Mouse (Mus musculus): ENCODE results near the gene Tmem129.
A peak's percentile ranks its signal among the peaks of the same experiment; 100 is the strongest.

The Tmem129 gene

GRCm38 (mm10) chr5:33635361-33635760 is 22.9 kb downstream of the Tmem129 start:
- no peak for DNase-seq

DNA sequence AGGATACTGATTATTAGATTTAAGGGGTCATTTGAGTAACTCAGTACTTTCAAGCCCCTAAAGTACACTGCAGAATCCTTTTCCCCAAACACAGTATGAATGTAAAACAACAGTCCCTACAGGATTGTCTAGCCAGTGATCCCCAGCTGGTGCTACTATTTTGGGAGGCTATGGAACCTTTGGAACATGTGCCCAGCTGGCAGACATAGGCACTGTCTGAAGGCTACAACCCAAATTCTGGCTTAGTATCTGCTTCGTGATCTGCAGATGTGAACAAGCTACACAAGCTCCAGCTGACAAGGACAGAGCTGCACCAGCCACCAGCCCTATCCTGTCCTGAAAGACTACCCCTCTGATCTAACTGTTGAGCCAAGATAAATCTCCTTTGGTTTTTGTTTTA is 25.7 kb downstream of the Tmem129 start:
- no peak for DNase-seq

DNA sequence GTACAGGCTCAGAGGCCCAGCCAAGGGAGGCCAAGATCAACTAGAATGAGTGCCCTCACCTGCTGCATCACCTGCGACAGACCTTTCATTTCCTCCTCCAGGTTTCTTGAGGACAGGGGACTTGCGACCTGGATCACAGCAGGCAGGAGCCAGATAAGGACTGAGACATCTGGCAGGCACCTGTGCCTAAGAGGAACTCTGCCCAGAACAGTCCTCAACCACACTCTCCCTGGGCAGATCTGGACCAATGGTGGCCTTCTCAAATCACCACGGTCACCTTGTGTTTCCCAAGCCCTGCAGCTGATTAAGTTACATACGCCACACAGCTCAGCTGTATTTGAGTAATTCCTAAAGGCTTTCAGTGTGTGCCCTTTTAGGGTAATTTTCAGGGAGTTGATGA is 27.6 kb downstream of the Tmem129 start:
- DNase-seq: no peak

DNA sequence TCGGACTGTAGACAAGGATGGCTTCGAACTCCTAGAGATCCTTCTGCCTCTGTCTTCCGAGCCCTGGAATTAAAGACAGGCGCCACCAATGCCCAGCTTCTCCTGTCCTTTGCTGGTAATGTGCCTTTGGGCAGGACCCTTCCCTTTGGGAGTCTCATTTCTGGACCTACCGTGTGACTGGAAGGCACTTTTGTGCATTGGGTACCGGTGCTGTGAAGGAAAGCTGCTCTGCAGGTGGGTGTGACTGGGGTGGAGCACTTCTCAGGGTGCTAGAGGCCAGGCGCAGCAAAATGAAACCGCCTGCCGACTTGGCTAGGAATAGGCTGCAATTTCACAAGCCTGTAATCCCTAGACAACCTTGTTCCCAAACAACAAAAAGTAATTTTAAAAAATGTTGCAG is 28.2 kb downstream of the Tmem129 start:
- DNase-seq: no peak

DNA sequence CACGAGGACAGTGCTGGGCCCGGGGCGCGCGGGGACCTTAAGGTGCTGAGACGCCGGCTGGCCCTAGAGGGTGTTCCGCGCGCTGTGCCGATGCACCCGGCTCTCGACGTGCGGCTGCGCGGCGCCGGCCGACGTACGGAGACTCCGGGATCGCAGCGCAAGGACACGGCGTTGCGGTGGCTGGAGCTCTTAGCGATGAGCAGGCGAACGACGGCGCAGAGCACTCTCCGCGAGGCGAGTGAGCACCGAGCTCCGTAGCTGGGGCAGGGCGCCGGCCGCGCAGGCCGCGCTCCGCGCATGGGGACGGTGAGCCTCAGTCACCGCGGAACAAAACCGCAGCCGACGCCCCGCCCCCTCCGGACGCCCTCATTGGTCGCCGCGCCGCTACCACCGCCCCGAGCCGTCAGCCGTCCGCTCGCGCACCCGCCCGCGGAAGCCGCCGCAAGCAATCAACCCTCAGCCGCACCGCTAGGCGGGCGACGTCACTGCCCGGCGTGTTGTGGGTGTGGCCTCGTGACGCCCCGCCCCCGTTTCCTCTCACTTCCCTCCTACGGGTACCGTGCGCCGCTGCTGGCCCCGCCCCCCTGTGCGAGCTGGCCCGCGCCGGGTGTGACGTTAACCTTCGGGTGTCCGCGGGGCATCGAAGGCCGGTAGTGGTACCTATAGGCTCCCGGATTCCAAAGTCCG is 28.8 kb downstream of the Tmem129 start, which contains the start of the genes Fam53a and Gm9903:
Gene Fam53a (minus strand): TSS at position 335 of the 687 bp plus-strand sequence.
Gene Gm9903 (plus strand): TSS at position 625 of the 687 bp plus-strand sequence.
- peak; percentile 99 to 100 for DNase-seq

- DNase-seq: peak in 1 of 2 experiments; percentile 48
Measured at GRCm38 (mm10) chr5:33628820-33629300, 29.4 kb downstream of the Tmem129 start.

GRCm38 (mm10) chr5:33627968-33628367 is 30.2 kb downstream of the Tmem129 start:
- peak; percentile 47 for DNase-seq

- no peak for DNase-seq
Measured at GRCm38 (mm10) chr5:33623766-33624165, 34.5 kb downstream of the Tmem129 start.

DNA sequence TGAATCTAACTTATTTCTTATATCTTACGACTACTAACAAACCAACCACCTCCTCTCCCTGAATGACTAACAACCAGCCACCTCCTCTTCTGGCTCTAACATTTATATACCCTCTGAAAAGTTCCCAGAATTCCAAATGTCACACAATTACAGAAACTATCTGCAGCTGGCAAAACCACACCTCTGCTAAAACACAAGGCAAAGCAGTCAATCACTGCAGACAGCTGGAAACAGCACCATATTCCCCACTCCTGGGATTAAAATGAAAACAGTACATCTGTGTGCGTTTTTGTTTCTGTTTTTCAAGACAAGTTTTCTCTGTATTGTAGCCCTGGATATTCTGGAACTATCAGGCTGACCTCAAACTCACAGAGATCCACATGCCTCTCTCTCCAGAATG is 35.5 kb downstream of the Tmem129 start:
- DNase-seq: no peak

DNA sequence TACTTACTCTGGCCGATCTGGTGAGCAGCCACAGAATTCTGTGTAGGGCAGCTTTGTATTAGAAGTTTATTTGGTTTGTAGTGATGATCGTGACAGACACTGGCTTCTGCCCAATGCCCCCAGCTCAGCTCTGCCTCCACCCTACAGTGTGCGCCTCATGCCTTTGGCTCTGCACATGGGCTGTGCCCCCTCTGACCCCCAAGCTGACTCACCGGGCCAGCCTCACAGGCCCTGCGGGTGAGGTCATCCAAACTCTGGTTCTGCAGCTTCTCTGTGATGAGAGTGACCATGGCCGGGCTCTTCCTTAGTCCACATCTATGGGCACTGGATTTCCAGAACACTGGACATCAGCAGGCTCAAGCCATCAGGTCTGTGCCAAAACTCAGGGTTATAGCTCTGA is 43.8 kb downstream of the Tmem129 start:
- DNase-seq: no peak

DNA sequence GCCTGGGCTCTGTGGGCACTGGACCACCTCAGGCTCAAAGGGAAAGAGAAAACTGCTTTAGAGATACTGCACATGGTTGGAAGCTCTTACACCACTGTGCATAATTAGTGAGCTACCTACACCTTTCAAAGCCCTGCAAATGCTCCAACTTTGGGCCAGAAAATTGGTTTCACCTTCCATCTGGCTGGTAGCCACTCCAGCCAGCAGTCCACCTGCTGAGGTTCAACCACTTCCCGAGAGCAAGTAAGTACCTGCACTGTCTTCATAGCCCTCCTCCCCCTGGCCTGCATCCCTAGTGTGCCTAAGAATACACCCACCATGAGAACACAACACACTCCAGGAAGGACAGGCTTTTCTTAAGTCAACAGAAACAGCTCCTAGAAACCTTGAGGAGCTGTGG is 46.4 kb downstream of the Tmem129 start:
- DNase-seq: no peak

DNA sequence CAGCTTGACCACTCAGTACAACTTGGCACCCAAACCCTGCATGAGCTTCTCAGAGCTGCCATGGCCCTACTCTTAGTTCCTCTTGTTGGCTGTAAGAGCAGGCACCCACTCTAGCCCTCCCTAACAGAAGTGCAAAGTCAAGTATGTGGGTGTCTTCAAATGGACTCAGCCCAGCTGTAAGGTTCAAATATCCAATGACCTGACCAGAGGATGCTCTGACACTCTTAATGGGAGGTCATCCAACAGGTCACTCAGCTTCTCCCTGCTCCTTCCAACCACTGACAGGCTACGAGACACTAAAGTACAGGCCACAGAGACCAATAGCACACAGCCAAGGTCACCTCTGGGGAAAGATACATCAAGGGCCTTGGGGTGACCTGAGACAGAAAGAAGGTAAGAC is 49.0 kb downstream of the Tmem129 start:
- DNase-seq: peak; percentile 30 to 40

- DNase-seq: no peak
Measured at GRCm38 (mm10) chr5:33607434-33607833, 50.8 kb downstream of the Tmem129 start.

- no peak for DNase-seq
Measured at GRCm38 (mm10) chr5:33606631-33607030, 51.6 kb downstream of the Tmem129 start.

GRCm38 (mm10) chr5:33605314-33605713 is 52.9 kb downstream of the Tmem129 start:
- DNase-seq: no peak

Measured in kidney, adult 8-10 months (tissue).